Mouse (Mus musculus) spleen, adult 2 months (tissue): ENCODE measurements around the gene Skp2. TPM values are rescaled to one million over a fixed set of nuclear protein-coding genes. Genes with fewer than 3 reads are reported as not detected.

ENCODE experiments used
- DNase-seq, 2 experiments: peaks; one replicate each; pipeline versions ENCODE4 v3.0.0 to v3.0.0-alpha.2; 2012 to 2021; ENCODE audit warnings: low spot score in 2 of 2, low read depth in 1 of 2
- H3K27ac ChIP-seq: fragments of 200-500 bp; 2 replicates; pipeline ENCODE4 v1.5.1; 2012; ENCODE audit warnings: low read length, inconsistent platforms; ENCODE audit not compliant: insufficient read depth
- H3K27me3 ChIP-seq: fragments of 200-500 bp; 2 replicates; pipeline ENCODE4 v1.6.1; 2012; ENCODE audit warnings: mild to moderate bottlenecking, moderate library complexity, low read length, inconsistent platforms; ENCODE audit not compliant: control insufficient read depth, insufficient read depth
- H3K36me3 ChIP-seq: fragments of 200-500 bp; 2 replicates; pipeline ENCODE4 v1.6.1; 2012; ENCODE audit warnings: mild to moderate bottlenecking, low read length, inconsistent platforms; ENCODE audit not compliant: control insufficient read depth, insufficient read depth
- H3K4me1 ChIP-seq: fragments of 200-500 bp; 2 replicates; pipeline ENCODE4 v1.6.1; 2011; ENCODE audit warnings: inconsistent platforms; ENCODE audit not compliant: control insufficient read depth, insufficient read depth, insufficient read length
- H3K4me3 ChIP-seq: fragments of 200-500 bp; 2 replicates; pipeline ENCODE4 v1.5.1; 2011; ENCODE audit warnings: mild to moderate bottlenecking, inconsistent platforms; ENCODE audit not compliant: insufficient read depth, insufficient read length; ENCODE audit errors: extremely low read depth
- CTCF ChIP-seq: fragments of 200-500 bp; IDR thresholded peaks from 2 replicates; pipeline ENCODE4 v1.5.1; 2011; ENCODE audit warnings: mild to moderate bottlenecking, inconsistent platforms; ENCODE audit not compliant: insufficient read depth, insufficient read length, insufficient replicate concordance; ENCODE audit errors: extremely low read depth
- POLR2A ChIP-seq: fragments of 200-500 bp; IDR thresholded peaks from 2 replicates; pipeline ENCODE4 v1.6.1; 2011; ENCODE audit warnings: low read depth, low read length, inconsistent platforms
- WGBS: fragments of 180-500 bp; shearing (Covaris S2); methylation state at CpG from one replicate; pipeline ENCODE4 v1.1.7; 2018; 5-methylcytosine and 5-hydroxymethylcytosine counted together
- polyA plus RNA-seq: library from polyadenylated mRNA; depleted of rRNA; stranded (reverse); fragments of >200 nt; gene quantifications from 2 replicates; pipeline ENCODE4 v1.2.3, GENCODE M21; 2012

Gene Skp2
- polyA plus RNA-seq, 1 experiment = 2.5 TPM

GRCm38 (mm10) chr15:9114131-9114530 is 41.1 kb downstream of the Skp2 start:
- Histone ChIP-seq H3K4me1 (no peaks in the 10 kb centered on the region), H3K4me3 (no peak overlapping the region), H3K27me3 (no peaks in the 10 kb centered on the region), H3K27ac (no peak overlapping the region), H3K36me3 (peaks cover 12% of the 10 kb centered on the region)
- TF ChIP-seq POLR2A (no peak), CTCF (no peak)
- no peak for DNase-seq
- 96% methylated on average over 4 of the region's 4 CpGs for WGBS

- no peak for TF ChIP-seq CTCF
- no peak overlapping the region for H3K27ac ChIP-seq
- no peaks in the 10 kb centered on the region for H3K27me3 ChIP-seq
- H3K4me1 ChIP-seq = no peaks in the 10 kb centered on the region
- DNase-seq = no peak
- WGBS = 88% methylated on average over 9 of the region's 9 CpGs
- H3K36me3 ChIP-seq = peaks cover 12% of the 10 kb centered on the region
- no peak overlapping the region for H3K4me3 ChIP-seq
Observed at GRCm38 (mm10) chr15:9113556-9113955, 41.7 kb downstream of the Skp2 start.

GRCm38 (mm10) chr15:9111648-9112047 is 43.6 kb downstream of the Skp2 start:
- 92% methylated on average over 3 of the region's 3 CpGs for WGBS
- DNase-seq = no peak
- TF ChIP-seq CTCF = no peak
- H3K27ac ChIP-seq = no peak overlapping the region
- no peaks in the 10 kb centered on the region for H3K27me3 ChIP-seq
- H3K4me3 ChIP-seq = no peak overlapping the region
- peaks cover 18% of the 10 kb centered on the region for H3K36me3 ChIP-seq
- H3K4me1 ChIP-seq = no peaks in the 10 kb centered on the region

- no peak overlapping the region for H3K27ac ChIP-seq
- TF ChIP-seq CTCF = no peak
- TF ChIP-seq POLR2A = no peak
- 83% methylated on average over 6 of the region's 6 CpGs for WGBS
- H3K4me1 ChIP-seq = no peaks in the 10 kb centered on the region
- peaks cover 17% of the 10 kb centered on the region for H3K36me3 ChIP-seq
- H3K27me3 ChIP-seq = no peaks in the 10 kb centered on the region
- H3K4me3 ChIP-seq = no peak overlapping the region
- DNase-seq = no peak
Observed at GRCm38 (mm10) chr15:9110526-9111347, 44.5 kb downstream of the Skp2 start.

- Histone ChIP-seq H3K4me3 (no peak overlapping the region), H3K4me1 (no peaks in the 10 kb centered on the region), H3K27ac (no peak overlapping the region), H3K27me3 (no peaks in the 10 kb centered on the region), H3K36me3 (peaks cover 14% of the 10 kb centered on the region)
- 94% methylated on average over 13 of the region's 13 CpGs for WGBS
- TF ChIP-seq POLR2A (no peak), CTCF (no peak)
- no peak for DNase-seq
Observed at GRCm38 (mm10) chr15:9106303-9107074, 48.7 kb downstream of the Skp2 start.

GRCm38 (mm10) chr15:9100446-9101077 is 54.7 kb downstream of the Skp2 start:
- no peak overlapping the region for H3K27ac ChIP-seq
- H3K36me3 ChIP-seq = peaks cover 10% of the 10 kb centered on the region
- H3K27me3 ChIP-seq = no peaks in the 10 kb centered on the region
- H3K4me3 ChIP-seq = no peak overlapping the region
- TF ChIP-seq CTCF (no peak), POLR2A (no peak)
- DNase-seq = no peak
- WGBS = 97% methylated on average over 10 of the region's 10 CpGs
- no peaks in the 10 kb centered on the region for H3K4me1 ChIP-seq
